Mouse (Mus musculus): ENCODE measurements at regions not wholly inside any gene's neighbourhood (a gene's known extent, or its start where the extent isn't known, plus 50 kb on each side); places are given as distances from the start of the nearest gene placed in this dataset.
"Not testable (repeated sequence)": the region's sequence is repeated elsewhere in the genome, so short reads cannot be mapped to it uniquely, and the experiment has no call there.

DNA sequence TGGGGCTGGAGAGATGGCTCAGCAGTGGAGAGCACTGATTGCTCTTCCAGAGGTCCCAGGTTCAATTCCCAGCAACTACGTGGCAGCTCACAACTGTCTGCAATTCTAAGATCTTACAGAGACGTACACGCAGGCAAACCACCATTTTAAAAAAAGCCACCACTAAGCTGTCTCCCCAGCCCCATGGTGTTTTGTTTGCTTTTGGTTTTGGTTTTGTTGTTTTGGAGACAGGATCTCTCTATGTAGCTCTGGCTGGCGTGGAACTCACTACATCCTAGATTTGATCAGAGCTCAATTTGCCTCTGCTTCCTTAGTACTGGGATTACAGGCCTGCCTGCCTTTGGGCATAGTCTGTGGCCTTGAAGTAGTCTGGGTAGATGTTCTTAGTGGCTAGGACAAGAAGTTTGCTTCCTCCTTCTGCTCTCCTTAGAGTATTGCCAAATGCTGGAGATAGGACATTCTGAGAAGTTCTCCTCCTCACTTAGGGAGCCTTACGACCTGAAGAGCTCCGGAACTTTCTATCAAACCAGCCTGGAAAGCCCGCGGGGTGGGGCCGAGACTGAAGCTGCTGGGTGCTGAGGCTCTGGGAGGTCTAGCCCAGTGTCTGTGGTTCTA lies 495.4 kb upstream of the Chrm3 start:
- ATAC-seq (ENCODE audit: low TSS enrichment): not testable (repeated sequence)

DNA sequence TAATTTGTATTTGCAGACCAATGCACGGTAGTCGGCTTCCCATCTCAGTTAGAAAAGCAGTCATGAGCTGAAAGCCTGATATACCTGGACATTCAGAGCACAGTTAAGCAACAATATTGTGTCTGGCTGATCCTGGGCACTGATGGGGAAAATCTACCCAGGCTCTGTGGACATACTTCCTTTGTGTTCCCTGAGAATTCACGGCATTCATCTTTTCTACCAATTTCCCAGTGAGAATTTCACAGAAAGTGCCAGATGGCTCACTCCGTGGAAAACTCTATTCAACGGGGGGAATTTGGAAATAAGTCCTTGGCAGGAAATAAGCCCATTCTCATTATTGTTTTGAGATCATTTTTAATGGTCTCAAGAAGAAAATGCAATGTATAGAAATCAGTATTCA lies 484.6 kb upstream of the Chrm3 start:
- ATAC-seq (ENCODE audit: low TSS enrichment): no peak

DNA sequence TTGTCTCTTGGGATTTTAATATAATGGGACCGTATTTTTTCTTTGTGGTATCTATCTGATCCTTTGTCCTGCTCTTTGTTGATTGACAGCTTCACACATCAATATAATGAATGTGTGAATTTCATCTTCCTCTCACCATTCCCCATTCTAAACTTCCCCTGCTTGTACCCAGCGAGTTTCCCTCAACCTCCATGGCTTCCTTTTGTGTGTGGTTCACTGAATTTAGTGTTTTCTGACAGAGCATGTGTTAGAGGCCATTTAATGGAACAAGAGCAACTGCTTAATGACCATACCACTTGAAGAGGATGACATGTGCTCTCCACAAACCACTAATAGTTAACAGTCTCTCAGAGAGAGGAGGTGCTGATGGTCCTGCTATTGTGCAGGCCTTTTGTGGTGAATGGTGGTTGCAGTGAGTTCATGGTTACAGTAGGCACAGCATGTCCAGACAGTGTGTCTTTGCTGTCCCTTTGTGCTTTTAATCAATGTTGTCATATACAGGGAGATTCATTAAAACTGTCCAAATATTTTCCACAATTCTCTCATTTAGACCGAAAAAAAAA lies 438.8 kb upstream of the Chrm3 start:
- ATAC-seq (ENCODE audit: low TSS enrichment): no peak
